In the genomic region with DNA sequence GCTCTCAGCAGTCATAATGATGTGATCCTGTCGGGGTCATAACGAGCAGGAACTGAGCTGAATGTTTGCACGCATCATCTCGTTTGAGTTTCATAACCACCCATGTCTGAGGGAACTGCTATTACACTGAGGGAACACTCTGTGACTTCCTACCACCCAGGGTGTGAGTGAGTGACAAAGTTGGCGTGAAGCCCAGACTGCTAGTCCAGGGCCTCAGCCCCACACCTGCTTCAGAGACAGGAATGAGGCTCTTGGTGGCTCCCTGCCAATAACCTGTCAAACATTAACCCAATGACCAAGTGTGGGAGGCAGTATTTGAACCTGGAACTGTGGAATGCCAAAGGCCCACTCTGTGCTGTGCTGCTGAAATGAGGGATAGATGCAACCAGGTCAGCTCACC, we compare ENCODE assay signal across 8 mouse cellular contexts.
DNase-seq lines count a peak whose midpoint lies in the region; ATAC-seq lines count a peak whose summit lies in the region.

No protein-coding gene starts in this region.

- DNase-seq in right cerebral cortex, adult 18-20 months, result peak; percentile 33
- DNase-seq in right cerebral cortex, postnatal 14 days, result no peak
- peak; percentile 14 for DNase-seq in fat pad, adult 2 months (ENCODE audit: extremely low read depth, low read depth, low spot score)
- peak; percentile 52 for DNase-seq in liver
- peak; percentile 16 for DNase-seq in ovary, postnatal 10 days (ENCODE audit: low spot score)
- DNase-seq in T-cell, adult 2 months (ENCODE audit: low spot score), result no peak
- DNase-seq in frontal cortex, adult 2 months (ENCODE audit: extremely low spot score in 1 of 2, low spot score in 1 of 2), result no peak

- ATAC-seq in hematopoietic stem cell, adult 5-6 weeks (replicated peaks in 1 of 2; ENCODE audit: insufficient read depth in 1 of 2, low FRiP score in 2 of 2, low TSS enrichment in 1 of 2, low read depth in 1 of 2, poor library complexity in 2 of 2, severe bottlenecking in 2 of 2), result peak; percentile 66 to 88

Comparison
In these comparisons a context has a peak if more than half of its experiments do, and no peak if none do; other contexts are left out.
1. DNase-seq: peak in right cerebral cortex, adult 18-20 months (single experiment), fat pad, adult 2 months (single experiment), liver (single experiment) and ovary, postnatal 10 days (single experiment); none in right cerebral cortex, postnatal 14 days (single experiment), T-cell, adult 2 months (single experiment) and frontal cortex, adult 2 months (0 of 2).